Mouse (Mus musculus) neural tube, embryonic 13.5 days (tissue): Measurements from ENCODE around the gene Iqschfp. TPM values are rescaled to one million over a fixed set of nuclear protein-coding genes. Genes with fewer than 3 reads are reported as not detected.

Experiments
- ATAC-seq: fragments of 200-750 bp; cut with Nextera tagmentation; 2 replicates; pipeline ENCODE4 v1.8.0; 2017; ENCODE audit warnings: low read depth, mild to moderate bottlenecking, moderate TSS enrichment, moderate library complexity
- H3K27ac ChIP-seq: fragments of 300-500 bp; sonication (generic); replicated peaks from 2 replicates; pipeline ENCODE4 v1.5.1; 2015; ENCODE audit warnings: moderate library complexity, mild to moderate bottlenecking, inconsistent platforms
- H3K27me3 ChIP-seq: fragments of 300-500 bp; sonication (generic); 2 replicates; pipeline ENCODE4 v1.6.1; 2015; ENCODE audit warnings: mild to moderate bottlenecking, inconsistent platforms
- H3K36me3 ChIP-seq: fragments of 300-500 bp; sonication (generic); 2 replicates; pipeline ENCODE4 v1.6.1; 2015; ENCODE audit warnings: mild to moderate bottlenecking, inconsistent platforms
- H3K4me1 ChIP-seq: fragments of 300-500 bp; sonication (generic); replicated peaks from 2 replicates; pipeline ENCODE4 v1.6.1; 2015; ENCODE audit warnings: inconsistent platforms
- H3K4me2 ChIP-seq: fragments of 300-500 bp; sonication (generic); 2 replicates; pipeline ENCODE4 v1.6.1; 2015; ENCODE audit warnings: inconsistent platforms, mild to moderate bottlenecking, moderate library complexity
- H3K4me3 ChIP-seq: fragments of 300-500 bp; sonication (generic); 2 replicates; pipeline ENCODE4 v1.5.1; 2015; ENCODE audit warnings: mild to moderate bottlenecking, inconsistent platforms
- H3K9ac ChIP-seq: fragments of 300-500 bp; sonication (generic); 2 replicates; pipeline ENCODE4 v1.6.1; 2015; ENCODE audit warnings: moderate library complexity, mild to moderate bottlenecking, inconsistent platforms
- H3K9me3 ChIP-seq: fragments of 300-500 bp; sonication (generic); 2 replicates; pipeline ENCODE4 v1.6.1; 2016; ENCODE audit warnings: inconsistent platforms
- WGBS: fragments of 180-500 bp; shearing (Covaris S2); methylation state at CpG from one replicate; pipeline ENCODE4 v1.1.7; 2015; 5-methylcytosine and 5-hydroxymethylcytosine counted together
- polyA plus RNA-seq: library from polyadenylated mRNA; unstranded; fragments of >200 nt; fragmentation: Nextera tagmentation; extraction: Ambion mirVana; gene quantifications from 2 replicates; pipeline ENCODE4 v1.2.1, GENCODE M21; 2015

The Iqschfp gene
- polyA plus RNA-seq, 1 experiment from 2014 or later, result 4.1 TPM

GRCm38 (mm10) chr3:68632714-68633113 lies 740.7 kb downstream of the Iqschfp start:
- H3K27me3 ChIP-seq, result no peaks in the 10 kb centered on the region
- no peak overlapping the region for H3K9ac ChIP-seq
- H3K4me2 ChIP-seq, result no peak overlapping the region
- ATAC-seq, result no peak
- no peaks in the 10 kb centered on the region for H3K9me3 ChIP-seq
- H3K27ac ChIP-seq, result no peak overlapping the region
- H3K36me3 ChIP-seq, result peaks cover 12% of the 10 kb centered on the region
- 90% methylated on average over 3 of the region's 3 CpGs for WGBS
- no peak overlapping the region for H3K4me3 ChIP-seq
- peaks cover 2% of the 10 kb centered on the region for H3K4me1 ChIP-seq

- whole genome bisulfite sequencing, result 91% methylated on average over 4 of the region's 4 CpGs
- no peak overlapping the region for H3K27ac ChIP-seq
- peaks cover 7% of the 10 kb centered on the region for H3K4me1 ChIP-seq
- H3K4me2 ChIP-seq, result no peak overlapping the region
- H3K9ac ChIP-seq, result no peak overlapping the region
- no peak overlapping the region for H3K4me3 ChIP-seq
- no peak for ATAC-seq
- peaks cover 4% of the 10 kb centered on the region for H3K36me3 ChIP-seq
- H3K27me3 ChIP-seq, result no peaks in the 10 kb centered on the region
- H3K9me3 ChIP-seq, result no peaks in the 10 kb centered on the region
Observed at GRCm38 (mm10) chr3:68633577-68633976, 741.5 kb downstream of the Iqschfp start.

- Histone ChIP-seq H3K9me3 (no peaks in the 10 kb centered on the region), H3K4me2 (no peak overlapping the region), H3K27me3 (no peaks in the 10 kb centered on the region), H3K27ac (no peak overlapping the region), H3K9ac (no peak overlapping the region), H3K4me3 (no peak overlapping the region), H3K36me3 (no peaks in the 10 kb centered on the region), H3K4me1 (peaks cover 7% of the 10 kb centered on the region)
- 19% methylated on average over 7 of the region's 7 CpGs for WGBS
- no peak for ATAC-seq
Observed at GRCm38 (mm10) chr3:68637960-68638359, 745.9 kb downstream of the Iqschfp start.

DNA sequence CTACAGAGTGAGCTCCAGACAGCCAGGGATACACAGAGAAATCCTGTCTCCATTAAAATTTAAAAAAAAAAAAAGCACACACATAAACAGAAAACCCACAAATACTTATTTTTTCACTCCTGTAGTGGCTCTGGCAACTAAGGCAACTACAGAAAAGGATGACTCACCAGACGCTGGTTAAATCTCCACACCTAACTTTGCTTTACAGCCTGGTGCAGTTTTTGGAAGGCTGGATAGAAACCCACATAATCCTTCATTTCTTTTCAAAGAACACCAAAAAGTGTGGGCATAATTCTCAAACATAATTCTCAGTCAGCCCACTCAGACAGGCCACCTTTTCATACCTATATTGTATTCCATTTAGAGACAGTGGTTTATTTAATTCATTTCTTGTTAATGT lies 746.7 kb downstream of the Iqschfp start:
- H3K27me3 ChIP-seq, result no peaks in the 10 kb centered on the region
- no peak overlapping the region for H3K4me2 ChIP-seq
- no peak overlapping the region for H3K4me3 ChIP-seq
- ATAC-seq, result no peak
- H3K4me1 ChIP-seq, result peaks cover 7% of the 10 kb centered on the region
- 0 out of 2 replicates have a peak, but pooled peaks cover 3% of the 10 kb centered on the region for H3K9me3 ChIP-seq
- H3K9ac ChIP-seq, result no peak overlapping the region
- no peak overlapping the region for H3K27ac ChIP-seq
- no peaks in the 10 kb centered on the region for H3K36me3 ChIP-seq
- WGBS, result 83% methylated on average over 1 of the region's 1 CpGs

DNA sequence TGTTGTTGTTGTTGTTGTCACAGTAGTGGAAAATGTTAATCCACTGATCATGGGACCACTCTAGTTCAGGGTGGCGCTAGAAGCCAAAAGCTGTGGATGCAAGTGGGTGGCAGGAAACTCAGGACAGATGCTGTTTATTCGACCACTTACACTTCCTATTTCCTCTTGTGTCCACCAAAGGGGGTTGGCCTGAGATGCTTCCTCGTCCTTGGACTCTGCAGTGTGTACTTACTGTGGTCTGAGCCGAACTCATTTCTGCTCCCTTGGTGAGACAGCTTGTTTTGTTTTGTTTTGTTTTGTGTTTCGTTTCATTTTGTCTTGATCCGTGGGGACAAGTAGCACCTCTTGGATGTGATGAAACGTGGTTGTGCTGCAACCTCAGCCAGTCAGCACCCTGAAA lies 750.9 kb downstream of the Iqschfp start:
- no peak overlapping the region for H3K4me3 ChIP-seq
- 93% methylated on average over 7 of the region's 7 CpGs for WGBS

GRCm38 (mm10) chr3:68646387-68647130 lies 754.5 kb downstream of the Iqschfp start:
- WGBS, result 93% methylated on average over 6 of the region's 6 CpGs
- Histone ChIP-seq H3K9me3 (0 out of 2 replicates have a peak, but pooled peaks cover 3% of the 10 kb centered on the region), H3K36me3 (no peaks in the 10 kb centered on the region), H3K9ac (no peak overlapping the region), H3K27ac (no peak overlapping the region), H3K4me1 (no peaks in the 10 kb centered on the region), H3K4me3 (no peak overlapping the region), H3K27me3 (no peaks in the 10 kb centered on the region), H3K4me2 (no peak overlapping the region)
- no peak for ATAC-seq

More for the DNA sequence above, 750.9 kb downstream of the Iqschfp start:
- H3K36me3 ChIP-seq, result no peaks in the 10 kb centered on the region
- no peak overlapping the region for H3K27ac ChIP-seq
- no peak overlapping the region for H3K9ac ChIP-seq
- no peaks in the 10 kb centered on the region for H3K27me3 ChIP-seq
- ATAC-seq, result no peak
- H3K9me3 ChIP-seq, result 0 out of 2 replicates have a peak, but pooled peaks cover 3% of the 10 kb centered on the region
- no peak overlapping the region for H3K4me2 ChIP-seq
- peaks cover 2% of the 10 kb centered on the region for H3K4me1 ChIP-seq

- 81% methylated on average over 3 of the region's 3 CpGs for WGBS
- no peak for ATAC-seq
- no peak overlapping the region for H3K9ac ChIP-seq
Observed at GRCm38 (mm10) chr3:68647282-68647681, 755.2 kb downstream of the Iqschfp start.

GRCm38 (mm10) chr3:68650251-68650650 lies 758.2 kb downstream of the Iqschfp start:
- WGBS, result 90% methylated on average over 3 of the region's 3 CpGs
- Histone ChIP-seq H3K36me3 (no peaks in the 10 kb centered on the region), H3K4me2 (no peak overlapping the region), H3K9me3 (no peaks in the 10 kb centered on the region), H3K4me3 (no peak overlapping the region), H3K9ac (no peak overlapping the region), H3K4me1 (no peaks in the 10 kb centered on the region), H3K27ac (no peak overlapping the region), H3K27me3 (no peaks in the 10 kb centered on the region)
- ATAC-seq, result no peak

More at GRCm38 (mm10) chr3:68647282-68647681, 755.2 kb downstream of the Iqschfp start:
- Histone ChIP-seq H3K9me3 (0 out of 2 replicates have a peak, but pooled peaks cover 3% of the 10 kb centered on the region), H3K4me3 (no peak overlapping the region), H3K4me1 (no peaks in the 10 kb centered on the region), H3K4me2 (no peak overlapping the region), H3K27me3 (no peaks in the 10 kb centered on the region), H3K36me3 (no peaks in the 10 kb centered on the region), H3K27ac (no peak overlapping the region)

DNA sequence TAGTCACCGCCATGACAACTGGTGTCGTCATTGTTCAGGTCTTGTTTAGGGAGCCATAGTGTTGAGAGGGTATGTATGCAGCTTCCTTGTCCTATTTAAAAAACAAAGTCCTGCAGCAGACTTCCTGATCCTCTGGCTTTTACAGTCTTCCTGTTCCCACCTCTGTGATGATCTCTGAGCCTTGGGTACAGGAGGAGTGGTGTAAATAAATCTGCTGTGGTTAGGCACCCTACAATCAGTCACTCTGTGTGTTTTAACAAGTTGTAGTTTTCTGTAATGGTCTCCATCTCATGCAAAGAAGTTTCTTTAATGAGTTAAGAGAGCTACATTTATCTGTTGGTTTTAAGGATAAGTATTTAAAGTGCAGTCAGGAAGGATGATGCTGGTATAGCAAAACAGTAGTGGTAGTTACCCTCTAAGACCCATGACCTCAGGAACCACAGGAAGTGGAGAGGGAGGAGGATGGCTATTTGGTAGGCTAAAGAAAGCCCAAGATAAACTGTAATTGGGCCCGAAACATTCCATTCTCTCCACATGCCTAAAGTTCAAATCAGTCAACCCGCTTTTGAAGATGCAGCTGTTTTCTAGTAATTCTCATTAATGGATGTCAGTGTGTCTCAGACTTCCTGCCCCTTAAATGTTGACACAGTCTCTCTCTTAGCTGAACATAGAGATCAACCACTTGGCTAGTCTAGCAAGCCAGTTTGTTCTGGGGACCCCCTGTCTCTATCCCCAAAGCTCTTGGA lies 764.7 kb downstream of the Iqschfp start:
- ATAC-seq, result no peak
- 85% methylated on average over 4 of the region's 4 CpGs for WGBS

DNA sequence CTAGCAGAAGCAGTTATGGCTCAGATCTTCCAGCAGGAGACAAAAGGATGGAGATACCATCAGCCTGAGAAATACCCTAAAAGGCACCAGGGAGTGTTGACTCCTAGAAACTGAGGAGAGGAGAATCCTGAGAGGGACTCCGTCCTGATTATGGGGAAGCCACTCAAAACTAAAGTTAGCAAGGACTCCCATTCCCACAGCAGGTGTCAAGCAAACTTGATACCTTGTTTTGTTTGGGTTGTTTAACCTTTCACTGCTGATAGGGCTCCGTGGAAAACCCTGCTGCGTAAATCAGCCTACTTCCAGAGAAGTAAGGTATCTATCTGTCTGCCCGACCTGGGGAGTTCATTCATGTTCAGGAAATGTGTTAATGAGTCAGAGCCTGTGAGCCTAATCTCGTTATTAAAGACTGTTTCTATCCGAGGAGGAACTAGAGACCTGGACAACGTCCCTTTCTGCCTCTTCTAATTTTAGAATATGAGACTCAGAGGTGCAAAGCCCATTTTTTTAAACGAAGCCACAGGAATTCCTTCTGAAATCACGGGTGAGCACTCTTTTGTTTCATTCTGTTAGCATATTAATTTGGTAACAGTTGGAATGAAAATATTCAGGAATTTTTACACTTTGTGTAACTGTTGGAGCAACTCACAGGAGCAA lies 765.7 kb downstream of the Iqschfp start:
- Histone ChIP-seq H3K4me2 (no peak overlapping the region), H3K27ac (no peak overlapping the region), H3K9me3 (no peaks in the 10 kb centered on the region), H3K4me3 (no peak overlapping the region), H3K27me3 (no peaks in the 10 kb centered on the region), H3K4me1 (no peaks in the 10 kb centered on the region), H3K36me3 (no peaks in the 10 kb centered on the region), H3K9ac (no peak overlapping the region)
- 53% methylated on average over 9 of the region's 9 CpGs for WGBS
- ATAC-seq, result no peak

More for the DNA sequence above, 764.7 kb downstream of the Iqschfp start:
- H3K9me3 ChIP-seq, result no peaks in the 10 kb centered on the region
- no peaks in the 10 kb centered on the region for H3K27me3 ChIP-seq
- no peak overlapping the region for H3K4me2 ChIP-seq
- H3K36me3 ChIP-seq, result no peaks in the 10 kb centered on the region
- H3K4me1 ChIP-seq, result no peaks in the 10 kb centered on the region
- H3K27ac ChIP-seq, result no peak overlapping the region
- H3K4me3 ChIP-seq, result no peak overlapping the region
- no peak overlapping the region for H3K9ac ChIP-seq

- Histone ChIP-seq H3K9ac (no peak overlapping the region), H3K4me2 (no peak overlapping the region), H3K4me3 (no peak overlapping the region), H3K9me3 (no peaks in the 10 kb centered on the region), H3K27ac (no peak overlapping the region), H3K36me3 (no peaks in the 10 kb centered on the region), H3K27me3 (no peaks in the 10 kb centered on the region), H3K4me1 (peaks cover 9% of the 10 kb centered on the region)
- ATAC-seq, result no peak
- 95% methylated on average over 6 of the region's 6 CpGs for WGBS
Observed at GRCm38 (mm10) chr3:68659996-68660395, 768.0 kb downstream of the Iqschfp start.

DNA sequence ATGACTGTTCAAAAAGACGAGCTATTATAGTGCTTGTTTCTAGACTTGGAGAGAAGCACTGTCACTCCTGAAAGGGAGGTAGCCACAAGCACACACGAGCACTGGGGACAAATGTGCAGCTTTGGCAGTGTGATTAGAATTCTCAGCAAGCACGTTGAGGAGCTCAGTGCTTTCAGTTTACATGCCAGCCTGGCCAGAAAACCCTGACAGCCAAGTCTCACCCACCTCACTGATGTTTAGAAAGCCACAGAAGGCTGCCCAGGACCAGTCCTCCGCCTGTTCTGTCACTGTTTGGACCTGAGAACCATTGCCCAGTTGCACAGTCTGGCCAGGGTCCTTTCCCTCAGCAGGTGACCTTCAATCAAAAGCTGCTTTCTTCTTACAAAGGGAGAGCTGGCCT lies 768.5 kb downstream of the Iqschfp start:
- H3K4me2 ChIP-seq, result no peak overlapping the region
- H3K27me3 ChIP-seq, result no peaks in the 10 kb centered on the region
- WGBS, result 79% methylated on average over 4 of the region's 4 CpGs
- no peak overlapping the region for H3K4me3 ChIP-seq
- no peak for ATAC-seq
- no peak overlapping the region for H3K9ac ChIP-seq
- H3K9me3 ChIP-seq, result no peaks in the 10 kb centered on the region
- no peaks in the 10 kb centered on the region for H3K36me3 ChIP-seq
- H3K27ac ChIP-seq, result no peak overlapping the region
- peaks cover 9% of the 10 kb centered on the region for H3K4me1 ChIP-seq
